Mouse (Mus musculus) kidney, postnatal 0 days (tissue): ENCODE results near the gene Lpin3. TPM values are rescaled to one million over a fixed set of nuclear protein-coding genes. Genes with fewer than 3 reads are reported as not detected.

Source experiments
- ATAC-seq: fragments of 200-750 bp; cut with Nextera tagmentation; replicated peaks from 2 replicates; pipeline ENCODE4 v1.8.0; 2017; ENCODE audit warnings: low read depth, moderate number of reproducible peaks, moderate TSS enrichment, moderate library complexity; ENCODE audit not compliant: low FRiP score
- DNase-seq: peaks from one replicate; pipeline ENCODE4 v3.0.0-alpha.2; 2016; ENCODE audit warnings: low spot score
- H3K27ac ChIP-seq: fragments of 300-500 bp; sonication (generic); 2 replicates; pipeline ENCODE4 v1.5.1; 2014; ENCODE audit warnings: mild to moderate bottlenecking
- H3K27me3 ChIP-seq: fragments of 300-500 bp; sonication (generic); 2 replicates; pipeline ENCODE4 v1.6.1; 2014; ENCODE audit warnings: low read length, mixed read lengths; ENCODE audit not compliant: insufficient read depth
- H3K36me3 ChIP-seq: fragments of 300-500 bp; sonication (generic); 2 replicates; pipeline ENCODE4 v1.6.1; 2014; ENCODE audit warnings: low read length, mixed read lengths; ENCODE audit not compliant: insufficient read depth
- H3K4me1 ChIP-seq: fragments of 300-500 bp; sonication (generic); replicated peaks from 2 replicates; pipeline ENCODE4 v1.6.1; 2014; ENCODE audit warnings: antibody characterized with exemption, low read length, mixed read lengths; ENCODE audit not compliant: insufficient read depth
- H3K4me2 ChIP-seq: fragments of 300-500 bp; sonication (generic); 2 replicates; pipeline ENCODE4 v1.6.1; 2014; ENCODE audit warnings: mild to moderate bottlenecking, low read length, moderate library complexity, mixed read lengths
- H3K4me3 ChIP-seq: fragments of 300-500 bp; sonication (generic); replicated peaks from 2 replicates; pipeline ENCODE4 v1.5.1; 2014; ENCODE audit warnings: low read depth, low read length
- H3K9ac ChIP-seq: fragments of 300-500 bp; sonication (generic); 2 replicates; pipeline ENCODE4 v1.6.1; 2014; ENCODE audit warnings: low read depth, low read length
- H3K9me3 ChIP-seq: fragments of 300-500 bp; sonication (generic); replicated peaks from 2 replicates; pipeline ENCODE4 v1.6.1; 2016; ENCODE audit warnings: low read length, inconsistent platforms, mixed read lengths
- CTCF ChIP-seq: IDR thresholded peaks from 2 replicates; pipeline ENCODE4 v1.5.1; 2016; ENCODE audit warnings: antibody characterized with exemption, low read depth, mild to moderate bottlenecking, moderate library complexity
- WGBS: fragments of 180-500 bp; shearing (Covaris S2); extraction: QIAGEN DNeasy Blood & Tissue Kit; methylation state at CpG from one replicate; pipeline ENCODE4 v1.1.7; 2014; 5-methylcytosine and 5-hydroxymethylcytosine counted together
- polyA plus RNA-seq: library from polyadenylated mRNA; unstranded; fragments of >200 nt; fragmentation: Nextera tagmentation; extraction: Ambion mirVana; gene quantifications from 2 replicates; pipeline ENCODE4 v1.2.1, GENCODE M21; 2015

Lpin3 gene
- polyA plus RNA-seq, 1 experiment from 2014 or later, result 4.1 TPM

GRCm38 (mm10) chr2:160955331-160955730 is 74.9 kb downstream of the Lpin3 start:
- H3K4me2 ChIP-seq, result no peak overlapping the region
- no peaks in the 10 kb centered on the region for H3K27me3 ChIP-seq
- H3K4me1 ChIP-seq, result no peaks in the 10 kb centered on the region
- no peaks in the 10 kb centered on the region for H3K9me3 ChIP-seq
- H3K9ac ChIP-seq, result no peak overlapping the region
- WGBS, result 73% methylated on average over 7 of the region's 7 CpGs
- no peak overlapping the region for H3K4me3 ChIP-seq
- H3K36me3 ChIP-seq, result peaks cover 63% of the 10 kb centered on the region
- TF ChIP-seq CTCF, result peak; percentile 47
- DNase-seq (peak; percentile 33), ATAC-seq (no peak)
- no peak overlapping the region for H3K27ac ChIP-seq

Other genes with a start within 250 kb of the Lpin3 start
- gene Top1, start 234.8 kb upstream of the Lpin3 start, polyA plus RNA-seq, result 56.2 and 58.2 TPM in 2 replicates
- 31.6 and 32.5 TPM in 2 replicates for gene Plcg1, start 149.4 kb upstream of the Lpin3 start, polyA plus RNA-seq
- 12.6 and 12.7 TPM in 2 replicates for gene Zhx3, start 7.7 kb upstream of the Lpin3 start, polyA plus RNA-seq
- 1.5 and 1.7 TPM in 2 replicates for gene Emilin3, start 31.7 kb downstream of the Lpin3 start, polyA plus RNA-seq
- gene Chd6, start 228.4 kb downstream of the Lpin3 start, polyA plus RNA-seq, result 22.4 and 25.0 TPM in 2 replicates